Mouse (Mus musculus): ENCODE measurements around the gene Epn2.
"Not testable (repeated sequence)": the region's sequence is repeated elsewhere in the genome, so short reads cannot be mapped to it uniquely, and the experiment has no call there.

The Epn2 gene

DNA sequence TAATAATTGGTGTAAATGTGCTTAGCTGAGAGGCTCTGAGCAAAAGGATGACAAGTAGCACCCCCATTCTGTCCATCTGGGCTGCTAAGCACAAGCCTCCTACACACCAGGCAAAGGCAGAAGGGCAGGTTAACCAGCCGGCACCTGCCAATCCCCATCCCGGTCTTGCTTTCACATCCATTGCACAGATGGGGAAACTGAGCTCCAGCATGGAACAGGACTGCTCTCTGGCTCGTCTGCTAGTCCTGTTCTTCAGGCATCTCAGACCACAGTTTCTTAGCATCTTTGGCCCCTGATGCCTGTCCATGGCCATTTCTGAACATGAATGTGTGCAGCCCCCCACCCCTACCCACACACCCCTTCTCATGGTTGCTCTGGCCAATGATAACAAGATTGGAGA, 12.6 kb upstream of the Epn2 start:
- DNase-seq (ENCODE audit: low read depth, low spot score): no peak

DNA sequence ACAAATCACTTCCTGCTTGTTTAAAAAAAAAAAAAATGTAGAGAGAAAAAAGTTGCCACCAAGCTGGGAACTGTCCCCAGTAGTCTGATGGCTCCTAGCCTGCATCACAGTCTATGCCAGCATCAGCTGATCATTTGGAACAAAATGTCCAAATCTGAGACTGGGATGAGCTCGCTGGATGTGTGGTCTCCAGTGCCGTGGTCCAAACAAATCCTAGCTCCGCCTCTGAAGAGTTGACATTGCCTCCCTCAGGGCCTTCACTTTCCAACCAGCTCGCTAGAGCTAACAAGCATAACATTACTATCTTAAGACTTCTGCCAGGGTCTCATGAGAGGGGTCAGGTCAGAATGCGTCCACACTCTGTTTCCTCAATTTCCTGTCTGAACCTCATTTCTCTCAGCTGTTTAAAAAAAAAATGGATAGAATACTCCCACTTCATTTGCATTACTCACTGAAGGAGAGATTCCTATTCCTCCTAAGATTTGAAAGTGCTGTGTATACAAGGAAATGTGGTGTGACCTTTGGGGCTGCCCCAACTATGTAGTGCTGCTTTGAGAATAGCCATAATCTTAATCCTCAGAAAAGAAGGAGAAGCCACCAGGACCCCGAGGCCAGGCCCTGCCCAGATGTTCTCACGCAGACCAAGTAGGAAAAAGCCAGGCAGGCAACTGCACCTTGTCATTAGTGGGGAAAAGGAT, 11.2 kb upstream of the Epn2 start:
- no peak for DNase-seq (ENCODE audit: low read depth, low spot score)

DNA sequence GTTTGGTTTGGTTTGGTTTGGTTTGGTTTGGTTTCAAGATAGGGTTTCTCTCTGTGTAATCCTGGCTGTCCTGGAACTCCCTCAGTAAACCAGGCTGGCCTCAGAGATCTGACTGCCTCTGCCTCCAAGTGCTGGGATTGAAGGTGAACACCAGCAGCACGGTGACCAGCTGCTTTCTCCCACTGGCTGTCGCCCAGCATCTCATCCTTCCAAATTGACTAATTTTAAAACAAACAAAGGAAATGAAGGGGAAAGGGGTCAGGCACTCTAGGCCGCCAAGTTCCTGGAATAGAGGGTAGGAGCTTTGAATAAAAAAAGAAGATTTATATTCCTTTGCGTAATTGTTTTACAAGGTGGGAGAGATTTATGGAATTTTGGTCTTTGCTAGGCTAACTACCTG, 5.9 kb upstream of the Epn2 start:
- no peak for DNase-seq (ENCODE audit: low read depth, low spot score)

DNA sequence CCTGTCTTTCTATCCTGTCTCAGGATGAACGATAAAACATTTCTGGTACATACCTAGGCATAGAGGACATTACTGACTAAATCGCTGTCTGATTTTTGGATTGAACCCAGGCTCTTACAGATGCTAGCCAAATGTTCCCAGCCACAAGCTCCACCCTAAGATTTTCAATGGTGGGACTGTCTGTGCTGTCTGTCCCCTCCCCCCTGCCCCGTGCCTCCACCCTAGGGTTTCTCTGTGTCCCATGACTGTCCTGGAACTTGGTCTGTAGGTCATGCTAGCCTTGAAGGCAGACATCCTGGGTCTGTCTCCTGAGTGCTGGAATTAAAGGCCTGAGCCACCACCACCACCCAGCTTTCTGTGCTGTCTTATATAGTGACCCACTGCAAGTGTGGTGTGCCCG, 5.3 kb upstream of the Epn2 start:
- no peak for DNase-seq (ENCODE audit: low read depth, low spot score)

DNA sequence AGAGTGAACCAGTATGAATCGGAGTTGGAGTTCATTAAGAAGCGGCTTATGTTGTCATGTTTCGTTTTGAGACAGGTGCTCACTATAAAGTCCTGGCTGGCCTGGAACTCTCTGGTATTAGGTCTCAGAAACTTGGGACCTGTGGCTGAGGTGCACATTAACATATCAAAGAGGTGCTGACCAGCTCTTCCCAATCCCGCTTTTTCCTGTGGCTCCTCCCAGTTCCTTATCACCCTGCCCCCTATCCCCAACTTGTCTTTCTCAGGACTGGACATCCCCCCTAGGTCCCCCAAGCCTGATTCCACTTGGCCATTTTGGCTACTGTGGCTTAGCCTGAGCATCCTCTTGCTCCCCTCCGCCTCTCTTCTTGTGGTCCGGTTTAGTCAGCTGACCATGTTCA, 4.6 kb upstream of the Epn2 start:
- no peak for DNase-seq (ENCODE audit: low read depth, low spot score)

DNA sequence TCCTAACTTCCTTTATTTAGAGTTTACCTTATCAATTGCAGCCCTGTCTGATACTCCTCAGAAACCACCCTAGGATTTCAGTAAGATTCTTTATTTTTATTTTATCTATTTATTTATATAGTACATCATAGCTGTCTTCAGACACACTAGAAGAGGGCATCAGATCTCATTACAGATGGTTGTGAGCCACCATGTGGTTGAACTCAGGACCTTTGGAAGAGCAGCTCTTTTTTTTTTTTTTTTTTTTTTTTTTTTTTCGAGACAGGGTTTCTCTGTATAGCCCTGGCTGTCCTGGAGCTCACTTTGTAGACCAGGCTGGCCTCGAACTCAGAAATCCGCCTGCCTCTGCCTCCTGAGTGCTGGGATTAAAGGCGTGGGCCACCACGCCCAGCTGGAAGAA, 3.3 kb upstream of the Epn2 start:
- not testable (repeated sequence) for DNase-seq (ENCODE audit: low read depth, low spot score)

DNA sequence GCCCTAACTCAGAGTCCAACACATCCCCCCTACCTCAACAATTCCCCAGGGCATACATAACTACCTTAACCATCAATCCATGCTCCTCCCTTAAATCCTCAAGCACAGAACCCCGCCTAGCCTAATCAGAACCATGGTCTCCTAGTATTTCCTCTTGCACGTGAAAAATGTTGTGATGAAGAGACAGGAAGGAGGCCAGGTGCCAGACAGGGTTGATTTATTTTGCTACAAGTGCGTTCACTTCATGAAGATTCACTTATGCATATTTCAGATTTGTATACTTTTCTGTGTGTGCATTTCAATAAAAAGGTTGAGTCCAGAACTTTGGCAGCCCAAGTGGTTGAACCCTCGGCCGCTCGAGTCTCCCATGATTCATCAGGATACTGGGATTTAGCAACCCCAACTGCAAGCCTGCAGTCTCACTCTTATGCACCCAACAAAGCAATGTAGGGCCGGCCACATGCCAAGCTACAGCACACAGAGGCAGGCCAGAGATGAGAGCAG, 443 bp upstream of the Epn2 start:
- no peak for DNase-seq (ENCODE audit: low read depth, low spot score)

DNA sequence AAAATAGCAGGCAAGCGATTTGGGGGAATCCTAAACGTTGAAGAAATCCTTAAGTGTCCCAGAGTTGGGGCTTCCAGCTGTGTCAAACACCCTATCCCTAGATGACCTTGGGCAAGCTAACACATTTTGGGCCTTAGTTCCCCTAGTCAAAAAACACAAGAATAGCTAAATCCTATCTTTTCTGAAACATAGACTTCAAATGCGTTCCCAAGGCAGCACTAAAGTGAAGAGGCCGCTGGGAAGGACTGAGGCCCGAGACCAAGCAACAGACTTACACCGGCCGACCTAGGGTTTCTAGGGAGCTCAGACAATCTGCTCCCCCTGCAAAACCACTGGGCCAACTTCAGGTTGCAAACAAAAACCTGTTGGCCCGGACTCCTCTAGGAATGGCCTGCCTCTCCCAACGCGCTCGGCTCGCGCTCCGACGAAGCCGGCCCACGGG, 925 bp downstream of the Epn2 start:
- no peak for DNase-seq (ENCODE audit: low read depth, low spot score)

DNA sequence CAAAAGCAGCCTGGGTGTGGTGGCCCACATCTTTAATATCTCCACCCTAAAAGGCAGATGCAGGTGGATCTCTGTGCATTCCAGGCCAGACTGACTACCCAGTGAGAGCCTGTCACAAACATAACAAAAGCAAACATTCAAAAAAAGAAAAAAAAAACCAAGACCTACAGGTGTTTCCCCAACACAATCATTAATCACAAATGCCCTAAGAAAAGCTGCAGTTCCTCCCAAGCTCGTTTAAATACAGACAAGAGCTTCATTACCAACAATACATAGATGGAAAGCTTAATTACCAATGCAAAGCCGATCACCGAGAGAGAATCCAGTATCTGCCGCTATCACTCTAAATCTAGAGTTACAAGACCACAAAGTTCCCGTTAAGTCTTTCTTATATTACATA, 1.5 kb downstream of the Epn2 start:
- no peak for DNase-seq (ENCODE audit: low read depth, low spot score)

DNA sequence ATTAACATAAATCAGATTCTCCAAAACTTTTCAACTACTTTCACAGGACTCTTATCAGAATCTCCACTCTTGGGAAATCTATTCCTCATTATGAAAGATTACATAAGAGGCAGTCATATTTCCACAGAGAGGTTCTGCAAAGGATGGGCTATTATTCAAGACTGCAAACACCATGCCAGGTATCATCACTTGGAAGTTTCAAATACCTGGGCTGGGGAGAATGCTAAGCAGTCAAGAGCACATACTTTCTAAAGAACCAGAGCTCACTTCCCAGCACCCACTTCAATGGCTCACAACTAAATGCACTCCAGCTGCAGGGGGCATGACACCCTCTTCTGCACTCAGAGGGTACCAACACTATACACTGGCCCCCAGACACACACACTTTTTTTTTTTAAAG, 2.1 kb downstream of the Epn2 start:
- no peak for DNase-seq (ENCODE audit: low read depth, low spot score)

DNA sequence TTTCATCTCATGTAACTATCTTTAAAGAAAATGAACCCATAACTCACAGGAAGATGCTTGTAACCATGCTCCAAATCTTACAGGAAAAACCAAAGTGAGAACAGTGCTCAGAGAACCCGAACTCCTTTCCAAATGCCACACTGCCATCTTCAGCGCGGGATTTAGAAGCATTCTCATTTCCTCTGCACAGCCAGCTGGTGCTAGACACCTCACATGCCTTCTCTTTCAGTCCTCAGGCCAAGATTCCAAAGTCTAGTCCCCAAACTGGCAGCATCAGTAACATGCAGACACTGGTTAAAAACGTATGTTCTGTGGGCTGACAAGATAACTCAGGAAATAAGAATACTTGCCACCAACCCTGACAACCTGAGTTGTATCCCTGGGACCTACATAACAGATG, 6.2 kb downstream of the Epn2 start:
- no peak for DNase-seq (ENCODE audit: low read depth, low spot score)

DNA sequence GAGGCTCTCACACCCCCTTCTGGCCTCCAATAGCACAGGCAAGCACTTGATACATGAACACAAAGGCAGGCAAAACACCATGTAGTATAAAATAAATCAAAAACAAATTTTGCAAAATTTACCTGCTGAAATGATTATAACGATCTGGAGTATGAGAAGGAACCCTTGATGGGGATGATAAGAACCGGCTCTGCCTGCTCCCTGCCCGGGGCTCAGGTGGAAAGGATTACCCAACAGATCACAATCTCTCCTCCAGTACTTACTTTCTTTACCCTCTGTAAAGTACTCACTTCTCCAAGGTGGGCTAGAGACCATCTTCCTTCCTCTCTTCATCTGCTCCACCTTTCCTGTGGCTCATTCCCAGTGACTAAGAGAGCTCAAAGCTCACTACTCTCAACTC, 8.3 kb downstream of the Epn2 start:
- no peak for DNase-seq (ENCODE audit: low read depth, low spot score)

DNA sequence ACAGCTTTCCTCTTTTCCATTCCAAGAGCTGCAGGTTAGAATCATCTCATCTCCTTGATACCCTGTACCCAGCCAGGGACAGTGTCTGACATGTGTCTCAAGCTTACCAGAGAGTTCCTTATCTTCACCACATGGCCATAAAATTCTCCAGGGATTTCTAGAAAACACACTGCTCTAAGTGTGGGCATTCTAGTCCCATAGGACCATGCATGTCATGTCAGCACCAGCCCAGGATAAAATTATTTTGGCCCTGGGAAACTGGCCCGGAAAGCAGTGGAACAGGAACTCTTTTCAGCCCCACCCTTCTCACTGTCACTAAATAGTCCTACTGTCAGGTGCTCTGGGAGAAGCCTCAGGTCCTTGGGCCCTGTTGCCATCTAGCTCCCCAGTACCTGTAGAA, 9.8 kb downstream of the Epn2 start:
- DNase-seq (ENCODE audit: low read depth, low spot score): no peak

DNA sequence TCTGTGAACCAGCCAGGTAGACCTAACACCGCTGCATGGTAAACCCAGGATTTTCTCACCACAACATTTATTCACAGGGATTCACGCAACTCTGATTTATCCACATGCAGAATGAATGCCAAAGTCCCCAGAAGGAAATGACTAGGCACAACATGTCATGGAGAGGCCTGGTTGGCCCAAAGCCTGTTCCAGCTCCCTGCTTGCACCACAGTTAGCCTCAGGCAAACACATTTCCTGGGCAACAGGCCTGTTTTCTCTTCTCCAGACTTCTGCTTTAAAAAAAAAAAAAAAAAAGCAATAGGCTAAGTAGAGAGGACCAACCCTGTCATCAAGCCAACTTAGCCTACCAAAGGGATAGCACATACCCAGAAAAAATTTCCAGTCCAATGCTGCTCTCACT, 14.9 kb downstream of the Epn2 start:
- DNase-seq (ENCODE audit: low read depth, low spot score): no peak

DNA sequence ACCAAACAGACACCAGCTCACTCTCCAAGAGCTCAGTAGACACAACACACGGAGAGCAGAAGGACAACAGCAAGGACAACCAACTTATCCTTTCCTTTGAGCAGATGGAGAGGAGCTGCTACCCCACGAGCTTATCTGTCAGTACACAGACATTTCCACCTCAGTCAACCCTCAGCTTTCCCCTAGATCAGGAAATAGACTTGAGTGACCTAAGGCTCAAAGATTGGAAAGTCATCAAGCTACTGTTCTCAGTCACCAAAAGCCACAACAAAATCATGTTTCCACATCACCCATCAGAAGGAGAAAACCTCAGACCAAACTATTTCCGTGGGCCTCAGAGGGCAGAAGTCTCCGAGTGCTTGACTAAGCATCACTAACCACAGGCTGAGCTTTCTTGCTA, 15.5 kb downstream of the Epn2 start:
- DNase-seq (ENCODE audit: low read depth, low spot score): no peak

DNA sequence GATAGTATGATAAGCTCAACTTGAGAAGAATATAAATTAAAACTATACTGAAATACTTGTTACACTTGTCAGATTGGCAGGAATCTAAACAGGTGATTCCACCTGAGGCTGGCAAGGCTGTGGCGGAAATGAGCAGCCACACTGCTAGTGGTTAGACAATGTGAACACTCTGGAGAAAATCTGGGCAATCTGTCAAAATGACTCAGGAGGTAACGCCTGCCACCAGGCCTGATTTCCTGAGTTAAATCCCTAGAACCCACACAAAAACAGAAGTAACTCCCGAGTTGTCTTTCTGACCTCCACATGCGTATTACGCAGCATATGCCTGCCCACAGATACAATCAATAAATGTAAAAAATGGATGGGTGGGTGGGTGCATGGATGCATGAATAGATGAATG, 17.1 kb downstream of the Epn2 start:
- no peak for DNase-seq (ENCODE audit: low read depth, low spot score)

DNA sequence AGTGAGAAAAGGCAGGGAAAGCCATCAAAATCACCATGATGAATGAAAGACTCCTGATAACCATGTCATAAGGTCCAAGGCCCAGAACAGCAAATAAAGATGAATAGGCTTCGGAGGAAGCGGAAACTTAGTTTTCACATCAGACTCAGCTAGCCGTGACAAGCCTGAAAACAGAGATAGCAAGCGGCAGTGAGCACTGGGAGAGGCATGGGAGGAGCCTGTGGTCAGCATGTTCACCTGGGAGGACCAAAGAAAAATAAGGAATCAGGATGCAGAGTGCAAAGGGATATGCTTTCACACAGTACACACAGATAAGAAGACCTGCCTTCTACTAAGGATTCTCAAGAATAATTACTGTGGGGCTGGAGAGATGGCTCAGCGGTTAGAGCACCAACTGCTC, 19.9 kb downstream of the Epn2 start:
- no peak for DNase-seq (ENCODE audit: low read depth, low spot score)

DNA sequence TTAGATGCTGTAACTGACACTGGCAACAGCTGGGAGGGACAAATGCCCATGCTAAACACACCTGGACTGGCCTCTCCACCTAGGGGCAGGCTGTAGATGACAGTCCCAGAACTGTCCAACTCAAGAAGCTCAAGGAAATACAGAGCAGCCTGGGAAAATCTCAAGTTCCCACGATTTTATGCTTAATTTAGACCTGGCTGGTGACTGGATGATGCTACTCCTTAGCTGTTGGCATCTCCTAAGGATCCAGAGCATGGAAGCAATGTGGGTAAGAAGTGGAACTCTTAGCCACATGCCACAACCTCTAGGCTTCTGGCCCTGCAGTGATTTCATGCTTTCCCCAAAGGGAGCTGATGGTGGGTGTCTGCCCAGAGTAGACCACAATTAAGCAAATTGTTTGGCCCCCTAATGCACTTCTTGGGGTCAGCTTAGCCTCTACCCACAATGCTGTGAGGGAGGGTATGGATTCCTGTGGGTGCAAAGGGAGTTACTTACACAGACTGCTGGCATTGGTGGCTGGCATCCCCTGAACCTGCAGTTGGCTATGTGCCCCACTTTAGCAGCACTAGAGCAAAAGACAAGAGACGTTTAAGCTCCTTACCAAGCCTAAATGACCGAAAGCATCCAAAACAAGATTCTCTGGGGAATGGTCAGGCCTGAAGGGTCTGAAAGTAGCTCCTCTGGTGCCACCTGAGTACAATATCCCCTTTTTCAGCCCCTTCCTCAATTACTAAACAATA, 26.3 kb downstream of the Epn2 start:
- DNase-seq (ENCODE audit: low read depth, low spot score): no peak

DNA sequence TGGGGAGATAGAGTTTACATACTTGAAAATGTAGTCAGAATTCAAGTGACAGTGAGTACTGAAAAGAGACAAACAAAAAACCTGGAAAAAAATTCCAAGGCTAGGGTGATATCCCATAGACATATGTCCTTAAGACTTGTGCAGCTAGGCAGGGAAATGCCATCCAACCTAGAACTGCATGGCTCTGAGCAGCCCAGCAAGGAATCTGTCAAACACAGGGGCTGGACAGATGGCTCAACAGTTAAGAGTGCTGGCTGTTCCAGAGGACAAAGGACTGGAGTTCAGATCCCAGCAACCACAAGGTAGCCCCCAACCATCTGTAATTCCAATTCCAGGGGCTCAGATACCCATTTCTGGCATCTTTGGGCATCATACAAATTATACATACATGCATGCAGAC, 28.9 kb downstream of the Epn2 start:
- DNase-seq (ENCODE audit: low read depth, low spot score): no peak

DNA sequence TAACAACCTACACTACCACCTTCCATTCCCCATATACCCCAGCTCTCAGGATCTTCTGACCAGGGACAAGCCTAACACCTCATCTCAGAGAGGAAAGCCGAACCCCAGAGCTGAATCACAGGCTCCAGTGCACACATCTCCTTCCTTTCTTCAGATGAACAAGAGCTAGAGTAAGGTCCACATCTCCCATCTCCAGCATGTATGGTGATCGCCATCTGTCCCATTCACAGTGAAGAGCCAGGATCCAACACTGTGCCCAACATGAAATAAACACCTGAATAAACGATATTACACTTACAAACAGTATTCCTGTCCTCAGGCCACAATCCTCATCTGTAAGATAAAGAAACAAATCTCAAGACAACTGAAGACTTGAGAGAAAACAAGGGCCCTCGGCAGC, 31.8 kb downstream of the Epn2 start:
- DNase-seq (ENCODE audit: low read depth, low spot score): no peak

DNA sequence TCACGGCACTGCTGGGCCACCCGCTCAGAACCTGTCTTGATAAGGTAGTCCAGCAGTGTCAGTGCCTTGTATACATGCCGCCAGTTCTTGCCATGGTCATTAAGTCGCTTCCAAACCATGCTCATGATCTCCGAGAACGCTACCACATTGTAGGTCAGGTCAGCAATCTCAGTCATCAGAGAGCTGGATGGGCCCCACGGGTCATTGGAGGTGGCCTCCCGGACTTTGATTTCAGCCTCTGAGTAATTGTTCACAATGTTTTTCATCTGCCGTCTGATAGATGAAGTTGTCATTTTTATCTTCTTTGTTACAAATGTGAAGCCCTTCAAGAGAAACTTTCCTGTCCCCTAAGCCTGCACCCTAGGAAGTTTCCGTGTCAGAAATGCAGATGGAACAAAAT, 33.0 kb downstream of the Epn2 start:
- no peak for DNase-seq (ENCODE audit: low read depth, low spot score)

DNA sequence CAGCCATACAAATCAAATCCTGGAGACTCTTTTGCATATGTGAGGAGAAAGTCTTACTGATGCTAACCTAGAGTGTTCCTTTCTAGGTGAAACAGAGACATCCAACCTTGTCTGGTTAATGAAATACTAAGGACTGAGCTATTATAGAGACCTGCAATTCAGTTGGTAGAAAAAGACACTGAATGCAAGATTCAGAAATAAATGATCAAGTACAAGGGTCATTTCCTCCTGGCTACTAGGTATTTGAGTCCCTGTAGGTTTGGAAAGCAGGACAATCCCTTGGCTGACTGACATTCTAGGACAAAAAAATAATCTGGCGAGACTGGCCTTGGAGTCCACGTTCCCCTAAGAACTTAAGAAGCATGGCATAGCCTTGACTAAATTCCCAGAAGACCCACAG, 33.9 kb downstream of the Epn2 start:
- no peak for DNase-seq (ENCODE audit: low read depth, low spot score)

DNA sequence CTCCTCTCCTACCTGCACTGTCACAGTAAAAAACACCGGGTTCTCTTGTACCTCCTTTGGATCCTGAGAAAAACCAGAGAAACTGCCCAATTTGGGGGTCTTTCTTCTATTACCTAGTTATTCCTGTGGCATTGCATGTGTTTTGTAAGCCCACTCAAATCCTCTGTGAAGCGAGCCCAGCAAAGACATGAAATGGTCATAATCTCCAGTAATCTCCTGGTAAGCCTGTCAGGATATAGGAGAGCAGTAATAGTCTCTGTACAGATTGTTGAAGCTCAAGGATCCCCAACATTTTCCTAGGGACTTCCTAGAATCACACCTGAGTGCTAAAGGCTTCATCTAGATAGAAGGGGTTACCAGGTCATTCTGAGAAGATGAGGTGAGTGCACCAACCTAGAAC, 38.4 kb downstream of the Epn2 start:
- peak; percentile 40 for DNase-seq (ENCODE audit: low read depth, low spot score)

All from retina, postnatal 7 days (tissue).